Mouse (Mus musculus) olfactory bulb, adult 2 months (tissue): Measurements from ENCODE around the gene Mta1.

Experiments
- CTCF ChIP-seq: fragments of 200-500 bp; IDR thresholded peaks from 2 replicates; pipeline ENCODE4 v1.5.1; 2012; ENCODE audit warnings: low read depth, mild to moderate bottlenecking, low read length, moderate library complexity; ENCODE audit not compliant: insufficient read depth
- POLR2A ChIP-seq: fragments of 200-500 bp; IDR thresholded peaks from 2 replicates; pipeline ENCODE4 v1.6.1; 2012; ENCODE audit warnings: mild to moderate bottlenecking, low read depth, low read length, moderate library complexity; ENCODE audit not compliant: insufficient read depth

- no peak for TF ChIP-seq CTCF
- no peak for TF ChIP-seq POLR2A
Observed at GRCm38 (mm10) chr12:113056089-113056488, 42.0 kb upstream of the Mta1 start.
